Mouse (Mus musculus): ENCODE data around the gene Dnmt3a.

Dnmt3a gene

DNA sequence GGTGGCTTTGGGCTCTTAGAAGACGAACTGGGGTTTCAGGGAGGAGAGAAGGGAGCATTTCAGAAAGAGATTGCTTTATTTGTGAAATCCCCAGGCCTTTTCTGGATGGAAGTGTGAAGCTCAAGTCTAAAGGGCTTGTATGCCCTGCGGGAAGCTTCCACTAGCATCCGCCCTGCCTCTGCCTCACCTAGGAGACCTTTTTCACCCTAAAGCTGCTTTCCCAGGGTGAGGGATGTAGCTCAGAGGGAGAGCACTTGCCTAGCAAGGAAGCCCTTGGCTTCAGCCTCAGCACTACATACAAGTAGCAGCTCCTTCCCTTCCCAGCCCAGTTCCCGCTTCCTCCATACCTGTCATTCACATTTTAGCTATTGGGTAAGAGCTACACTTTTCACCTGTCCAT is 71.6 kb downstream of the Dnmt3a start:
- peak; percentile 79 for DNase-seq (ENCODE audit: low read depth, low spot score)

- no peak for DNase-seq (ENCODE audit: low read depth, low spot score)
These were observed 75.7 kb downstream of the Dnmt3a start for GRCm38 (mm10) chr12:3881474-3881873.

GRCm38 (mm10) chr12:3884892-3885493 is 79.2 kb downstream of the Dnmt3a start:
- peak; percentile 78 for DNase-seq (ENCODE audit: low read depth, low spot score)

DNA sequence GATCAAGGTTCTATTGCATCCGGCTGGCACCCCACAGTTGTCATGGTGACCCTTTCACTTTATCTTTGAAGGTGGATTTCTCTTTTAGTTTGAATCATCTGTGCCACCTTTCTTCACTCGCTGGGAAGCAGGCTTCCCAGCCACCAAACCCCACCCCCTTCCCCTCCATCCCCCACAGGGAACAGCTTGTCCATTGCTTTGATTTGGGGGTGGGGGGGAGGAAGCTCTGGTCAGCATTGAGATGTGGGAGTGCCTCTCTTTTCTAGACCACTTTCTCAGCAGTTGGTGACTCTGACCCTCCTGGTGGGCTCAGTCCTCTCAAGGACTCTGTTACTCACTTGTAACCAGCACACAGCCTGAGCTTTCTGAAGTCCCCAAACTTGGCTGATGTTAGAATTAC is 80.8 kb downstream of the Dnmt3a start:
- peak; percentile 58 for DNase-seq (ENCODE audit: low read depth, low spot score)

GRCm38 (mm10) chr12:3887515-3888325 is 81.9 kb downstream of the Dnmt3a start:
- DNase-seq (ENCODE audit: low read depth, low spot score) = peak; percentile 88

GRCm38 (mm10) chr12:3889875-3890635 is 84.2 kb downstream of the Dnmt3a start:
- DNase-seq (ENCODE audit: low read depth, low spot score) = peak; percentile 97

DNA sequence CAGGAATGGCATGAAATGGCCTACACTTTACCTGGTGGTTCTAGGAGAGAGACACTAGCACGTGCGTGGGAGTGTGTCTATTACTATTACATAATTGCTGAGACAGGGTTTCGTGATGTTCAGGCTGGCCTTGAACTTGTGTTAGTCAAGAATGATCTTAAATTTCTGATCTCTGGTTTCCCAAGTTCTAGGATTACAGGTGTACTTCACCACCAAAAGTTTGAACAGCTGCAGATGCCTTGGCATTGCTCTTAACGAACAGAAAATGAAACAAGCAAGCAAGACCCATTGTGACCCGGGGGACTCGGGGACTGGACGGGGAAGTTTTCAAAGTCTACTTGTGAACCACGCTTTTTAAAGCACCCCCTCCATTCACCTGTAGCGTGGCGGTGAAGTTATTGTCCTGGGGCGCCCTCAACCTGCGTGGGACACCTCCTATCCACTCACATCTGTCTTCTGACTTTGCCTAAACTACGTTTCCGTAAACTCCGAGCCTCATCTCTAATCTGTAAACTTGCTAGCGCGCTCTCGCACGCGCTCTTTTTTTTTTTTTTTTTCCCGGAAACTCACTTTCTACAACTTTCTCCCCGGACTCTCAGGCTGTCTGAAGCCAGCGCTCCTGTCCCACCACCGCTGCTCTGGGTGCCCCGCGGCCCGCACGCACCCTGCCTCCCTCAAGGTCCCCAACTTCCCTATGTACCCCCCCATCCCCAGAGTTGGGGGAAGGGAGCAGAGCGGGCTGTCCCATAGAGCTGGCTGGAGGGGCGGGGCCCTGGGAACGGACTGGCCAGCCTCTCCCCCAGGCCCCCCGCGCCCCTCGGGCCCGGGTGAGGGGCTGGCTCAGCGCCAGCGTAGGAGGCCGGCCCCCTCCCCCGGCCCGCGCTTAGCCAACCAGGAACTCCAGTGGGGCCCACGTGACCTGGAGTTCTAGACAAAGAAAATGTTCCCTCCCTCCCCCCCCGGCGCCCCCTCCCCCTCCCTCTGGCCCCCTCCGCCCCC is 85.2 kb downstream of the Dnmt3a start:
- peak; percentile 89 for DNase-seq (ENCODE audit: low read depth, low spot score)

DNA sequence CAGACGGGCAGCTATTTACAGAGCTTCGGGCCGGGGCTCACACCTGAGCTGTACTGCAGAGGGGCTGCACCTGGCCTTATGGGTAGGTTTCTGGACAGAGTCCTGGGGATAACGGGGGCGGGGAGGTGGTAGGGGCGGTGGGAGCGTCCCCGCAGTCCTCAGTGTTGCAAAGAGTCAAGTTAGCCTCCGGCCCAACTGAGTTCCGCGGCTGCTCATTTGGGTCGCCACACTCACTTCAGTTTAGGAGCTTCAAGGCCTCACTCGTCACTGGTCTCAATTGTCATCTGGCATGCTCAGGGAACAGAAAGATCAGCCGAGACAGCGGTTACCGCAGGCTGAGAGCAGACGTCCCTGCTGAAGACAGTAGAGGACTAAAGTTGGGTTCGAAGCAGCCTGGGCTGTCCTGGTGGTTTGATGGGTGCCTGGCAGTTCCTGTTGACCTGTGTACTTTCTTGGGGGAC is 86.0 kb downstream of the Dnmt3a start:
- peak; percentile 71 for DNase-seq (ENCODE audit: low read depth, low spot score)

DNA sequence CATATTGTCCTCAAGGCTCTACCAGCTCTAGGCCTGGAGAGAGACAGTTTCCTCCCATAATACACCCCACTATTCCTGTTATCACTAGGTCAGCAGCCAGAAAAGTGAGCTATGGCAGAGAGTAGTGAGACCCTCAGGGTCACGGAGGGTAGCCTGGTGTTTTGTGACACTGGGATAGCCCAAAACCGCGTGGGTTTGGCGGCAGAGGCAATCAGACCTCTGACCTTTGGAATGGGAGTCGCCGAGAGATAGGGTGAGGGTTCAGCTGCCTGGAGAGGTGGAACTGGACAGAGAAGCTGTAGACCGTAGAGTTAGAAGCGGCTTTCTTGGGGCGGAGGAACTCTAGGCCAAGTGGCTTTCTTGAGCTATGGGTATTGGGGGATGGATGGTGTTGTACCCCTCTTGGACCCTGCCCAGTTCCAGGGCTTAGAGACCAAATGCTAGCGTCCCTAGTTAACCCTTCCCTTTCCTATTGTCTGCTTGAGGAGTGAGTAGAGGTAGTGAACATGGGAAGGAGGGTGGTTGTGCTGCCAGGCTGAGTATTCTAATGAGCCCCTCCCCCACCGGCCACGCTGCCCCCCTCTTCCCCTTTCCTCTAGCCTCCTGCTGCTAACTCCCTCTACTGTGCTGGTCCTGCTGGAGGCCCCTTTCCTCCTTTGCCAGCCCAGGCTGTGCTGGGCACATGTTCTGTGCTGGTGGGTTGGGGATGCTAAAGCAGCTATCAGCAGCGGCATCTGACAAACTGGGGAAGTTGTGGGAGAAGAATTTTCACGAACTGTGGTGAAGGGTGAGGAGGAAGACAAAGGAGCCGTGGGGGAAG is 86.6 kb downstream of the Dnmt3a start:
- no peak for DNase-seq (ENCODE audit: low read depth, low spot score)

DNA sequence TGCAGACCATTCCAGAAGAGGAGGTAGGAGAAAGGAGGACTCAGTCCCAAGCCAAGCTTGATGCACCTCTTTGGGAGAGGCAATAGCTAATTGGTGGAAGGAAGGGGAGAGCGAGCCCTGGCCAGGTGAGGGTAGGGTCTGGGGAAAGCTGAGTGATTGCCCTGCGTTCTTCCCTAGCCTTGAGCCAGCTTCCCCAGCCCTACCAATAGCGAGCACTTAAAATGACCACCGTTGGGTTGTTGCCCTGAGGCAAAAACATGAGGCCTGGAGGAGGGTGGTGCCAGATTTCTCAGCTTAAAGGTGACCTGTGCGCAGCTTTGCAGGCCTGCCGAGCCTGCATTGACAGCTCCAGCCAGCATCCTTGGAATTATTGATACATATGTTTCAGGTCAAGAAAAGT is 87.5 kb downstream of the Dnmt3a start:
- DNase-seq (ENCODE audit: low read depth, low spot score) = no peak

GRCm38 (mm10) chr12:3894525-3894924 is 88.7 kb downstream of the Dnmt3a start:
- DNase-seq (ENCODE audit: low read depth, low spot score) = no peak

DNA sequence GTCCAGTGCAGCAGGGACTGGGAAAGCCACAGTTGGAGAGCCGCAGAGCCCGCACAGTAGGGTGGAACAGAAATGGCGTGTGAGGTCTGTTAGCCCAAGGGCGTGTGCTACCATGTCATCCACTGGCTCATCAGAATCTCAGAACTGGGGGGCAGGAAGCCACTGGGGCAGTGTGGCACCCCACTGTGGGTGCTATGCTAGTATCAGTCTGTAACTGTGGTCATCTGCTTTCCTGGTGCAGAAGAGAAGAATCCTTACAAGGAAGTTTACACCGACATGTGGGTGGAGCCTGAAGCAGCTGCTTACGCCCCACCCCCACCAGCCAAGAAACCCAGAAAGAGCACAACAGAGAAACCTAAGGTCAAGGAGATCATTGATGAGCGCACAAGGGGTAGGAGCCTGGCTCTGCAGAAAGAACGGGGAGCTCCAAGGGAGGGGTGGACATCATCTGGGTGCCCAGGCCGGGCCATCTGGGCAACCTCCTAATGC is 91.3 kb downstream of the Dnmt3a start:
- DNase-seq (ENCODE audit: low read depth, low spot score) = peak; percentile 46

DNA sequence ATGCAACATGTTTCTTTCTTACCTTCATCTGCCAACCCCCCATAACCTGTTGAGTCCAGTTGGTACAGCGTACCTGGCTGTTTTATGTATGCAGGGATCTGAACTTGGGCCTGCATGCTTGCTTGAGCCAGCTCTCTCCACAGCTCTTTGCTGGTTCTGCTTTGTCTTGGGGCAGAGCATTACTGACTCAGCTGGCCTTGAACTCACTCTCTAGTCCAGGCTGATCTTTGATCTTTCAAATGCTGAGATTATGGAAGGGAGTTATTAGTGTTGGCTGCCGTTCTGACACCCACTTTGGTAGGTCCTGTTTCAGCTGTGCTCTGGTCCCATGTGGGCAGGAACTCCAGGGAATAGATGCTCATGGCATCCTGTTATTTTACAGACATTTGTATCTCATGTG is 93.0 kb downstream of the Dnmt3a start:
- no peak for DNase-seq (ENCODE audit: low read depth, low spot score)

GRCm38 (mm10) chr12:3905436-3905835 is 99.6 kb downstream of the Dnmt3a start:
- no peak for DNase-seq (ENCODE audit: low read depth, low spot score)

DNA sequence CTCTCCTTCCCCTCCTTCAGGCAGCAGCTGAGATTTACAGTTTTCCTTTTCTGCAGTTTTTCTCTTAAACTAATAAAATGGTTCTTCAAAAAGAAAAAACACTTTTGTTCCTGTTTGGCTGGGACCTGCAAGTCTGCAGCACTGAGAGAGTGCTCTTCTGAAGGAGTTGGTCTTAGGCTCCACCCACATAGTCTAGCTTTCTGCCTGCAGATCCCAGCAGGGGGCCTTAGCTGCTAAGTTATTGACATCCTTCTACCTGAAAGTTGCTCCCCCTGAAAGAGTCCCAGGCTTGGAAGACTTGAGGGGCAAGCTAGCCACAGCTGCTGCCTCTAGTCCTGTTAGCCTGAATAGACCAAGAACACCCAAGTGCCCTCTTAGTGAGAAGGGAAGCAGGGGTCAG is 100.5 kb downstream of the Dnmt3a start:
- peak; percentile 72 for DNase-seq (ENCODE audit: low read depth, low spot score)

GRCm38 (mm10) chr12:3907008-3907407 is 101.2 kb downstream of the Dnmt3a start:
- DNase-seq (ENCODE audit: low read depth, low spot score) = no peak

DNA sequence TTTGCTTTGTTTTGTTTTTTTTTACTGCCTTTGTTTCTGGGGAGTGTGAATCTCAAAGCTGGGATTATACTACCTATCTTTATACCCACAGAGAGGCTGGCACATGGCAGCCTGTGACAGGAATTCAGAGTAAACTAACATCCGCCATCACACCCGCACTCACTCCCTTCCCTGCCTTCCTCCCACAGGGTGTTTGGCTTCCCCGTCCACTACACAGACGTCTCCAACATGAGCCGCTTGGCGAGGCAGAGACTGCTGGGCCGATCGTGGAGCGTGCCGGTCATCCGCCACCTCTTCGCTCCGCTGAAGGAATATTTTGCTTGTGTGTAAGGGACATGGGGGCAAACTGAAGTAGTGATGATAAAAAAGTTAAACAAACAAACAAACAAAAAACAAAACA is 101.6 kb downstream of the Dnmt3a start:
- DNase-seq (ENCODE audit: low read depth, low spot score) = no peak

DNA sequence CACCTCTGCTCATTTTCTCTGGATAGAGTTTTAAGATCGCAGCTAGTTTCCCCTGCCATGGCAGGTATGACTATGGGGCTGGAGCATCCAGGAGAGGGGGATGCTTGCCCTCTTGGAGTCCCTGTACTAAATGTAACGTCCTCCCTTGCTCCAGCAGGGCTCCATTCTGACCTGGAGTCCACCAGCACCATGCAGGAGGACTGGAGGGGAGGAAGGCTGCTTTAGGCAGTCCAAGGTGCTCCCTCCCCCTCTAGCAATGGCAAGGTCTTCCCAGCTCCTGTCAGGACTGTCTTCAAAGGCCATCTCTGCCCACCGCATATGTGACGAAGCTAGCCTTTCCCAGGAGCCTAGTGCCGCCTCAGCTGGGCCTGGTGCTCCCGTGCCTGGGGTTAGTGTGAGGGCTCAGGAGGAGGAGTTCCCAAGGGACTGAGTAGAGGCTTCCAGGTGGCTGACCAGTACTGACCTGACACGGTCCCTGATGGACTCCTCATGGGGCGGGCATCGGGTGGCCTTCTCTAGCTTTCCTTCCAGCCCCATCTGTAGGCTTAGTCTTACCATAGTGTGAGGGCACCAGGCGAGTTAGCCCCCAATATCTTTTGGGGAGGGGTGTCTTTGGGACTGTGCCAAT is 104.8 kb downstream of the Dnmt3a start:
- DNase-seq (ENCODE audit: low read depth, low spot score) = no peak

DNA sequence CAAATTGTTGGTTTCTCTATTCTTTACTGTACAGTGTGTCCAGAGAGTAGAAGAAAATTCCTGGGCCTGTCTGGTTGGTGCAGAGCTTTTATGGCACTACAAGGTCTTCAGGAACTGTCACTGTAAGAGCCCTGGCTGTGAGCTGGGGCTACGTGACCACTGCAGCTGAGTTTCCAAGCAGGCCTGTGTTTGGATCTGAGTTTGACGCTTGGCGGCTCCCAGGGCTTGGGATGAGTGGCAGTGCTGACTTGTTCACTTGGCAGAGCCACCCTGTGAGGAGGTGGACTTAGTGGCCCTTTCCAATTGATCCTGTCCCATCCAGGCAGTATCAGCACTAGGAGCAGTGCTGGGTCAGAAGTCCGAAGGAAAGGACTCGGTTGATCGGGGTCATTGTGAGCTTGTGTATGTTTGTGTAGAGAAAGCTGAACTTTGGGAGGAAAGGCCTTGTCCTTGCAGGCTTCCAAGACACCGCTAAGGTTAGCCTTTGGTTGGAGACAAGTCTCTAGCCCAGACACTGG is 106.1 kb downstream of the Dnmt3a start:
- DNase-seq (ENCODE audit: low read depth, low spot score) = no peak

Measured in R1 (cell line).